Mouse (Mus musculus): ENCODE data around the gene Mars2.

Gene Mars2

DNA sequence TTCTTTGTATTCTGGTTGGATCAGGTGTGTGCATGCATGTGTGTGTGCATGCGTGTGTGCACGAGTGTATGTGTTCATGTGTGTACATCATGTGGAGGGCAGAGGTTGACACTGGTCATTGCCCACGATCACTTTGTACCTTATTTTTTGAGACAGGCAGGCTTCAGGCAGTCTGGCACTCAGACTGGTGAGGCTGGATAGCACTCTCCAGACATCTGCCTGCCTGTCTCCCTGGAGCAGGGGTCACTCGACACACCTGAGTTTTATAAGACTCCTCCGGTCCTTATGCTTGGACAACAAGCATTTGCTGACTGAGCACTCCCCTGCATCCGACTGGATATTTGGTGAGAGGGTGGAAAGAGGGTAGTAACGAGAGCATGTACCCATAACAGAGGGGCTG is 14.0 kb upstream of the Mars2 start:
- DNase-seq: no peak

DNA sequence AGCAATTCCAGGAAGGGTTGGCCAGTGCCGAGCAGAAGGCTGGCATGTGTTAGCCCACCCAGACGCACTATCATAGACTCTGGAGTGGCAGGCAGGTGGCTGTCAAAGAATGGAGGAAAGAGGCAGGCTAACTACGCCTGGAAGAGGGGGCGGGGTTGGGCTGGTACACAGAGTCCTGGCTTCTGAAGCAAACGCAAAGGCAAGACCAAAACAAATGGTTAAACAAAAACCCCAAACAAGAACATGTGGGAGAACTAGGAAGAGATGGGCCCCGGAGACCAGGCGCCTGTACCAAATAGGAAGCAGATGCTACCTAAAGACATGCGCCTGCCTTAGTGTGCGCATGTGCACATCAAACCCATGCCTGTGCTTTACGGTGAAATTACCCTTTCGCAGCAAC is 12.9 kb upstream of the Mars2 start:
- peak; percentile 25 to 30 for DNase-seq

DNA sequence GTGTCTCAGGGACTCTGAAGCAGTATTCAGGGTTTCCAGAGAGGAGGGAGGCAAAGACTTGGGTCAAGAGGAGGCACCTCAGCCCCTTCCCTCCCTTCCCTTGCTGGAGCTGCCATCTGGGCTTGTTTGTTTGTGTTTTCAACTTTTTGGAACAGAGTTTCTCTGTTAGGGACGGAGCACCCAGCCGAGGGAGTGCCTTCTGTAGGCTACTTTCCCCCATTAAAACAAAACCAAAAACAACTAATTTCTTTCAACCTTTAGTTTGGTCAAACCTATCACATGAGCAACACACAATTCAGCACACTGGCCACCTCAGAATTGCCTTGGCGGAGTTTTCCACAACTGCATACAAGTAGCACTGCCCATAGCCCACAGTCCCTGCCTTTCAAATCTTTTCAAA is 11.6 kb upstream of the Mars2 start:
- DNase-seq: no peak

GRCm38 (mm10) chr1:55226011-55226857 is 10.7 kb upstream of the Mars2 start, which contains the start of gene Rftn2:
TSS of gene Rftn2 (minus strand) at chr1:55226782.
- peak in 1 of 2 experiments; percentile 18 for DNase-seq

GRCm38 (mm10) chr1:55227376-55227775 is 9.6 kb upstream of the Mars2 start:
- no peak for DNase-seq

DNA sequence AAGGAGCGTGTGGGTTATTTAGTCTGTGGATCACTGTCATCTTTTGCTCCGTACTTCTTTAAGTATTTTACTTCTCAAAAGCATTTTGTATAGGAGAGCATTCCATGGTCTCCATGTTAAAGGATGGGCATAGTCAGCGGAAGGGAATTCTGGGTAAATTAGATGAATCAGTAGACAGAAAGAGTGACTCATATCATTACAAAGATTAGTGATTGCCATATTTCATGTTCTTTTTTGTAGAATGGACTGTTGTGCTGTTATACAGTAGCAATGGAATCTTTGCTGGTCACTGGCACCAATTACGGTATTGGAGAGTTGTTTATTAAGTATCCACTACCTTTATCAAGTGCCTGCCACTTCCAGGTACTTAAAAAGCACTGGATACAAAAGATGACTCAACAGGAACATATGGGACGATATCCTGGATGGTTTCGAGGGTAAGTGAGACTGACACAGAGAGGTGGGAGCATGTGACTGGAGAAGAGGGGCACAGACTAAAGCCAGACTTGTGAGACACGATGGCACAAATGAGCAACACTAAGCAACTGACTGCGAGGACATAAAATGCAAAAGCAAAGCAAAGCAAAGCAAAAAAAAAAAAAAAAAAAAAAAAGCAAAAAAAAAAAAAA is 8.6 kb upstream of the Mars2 start:
- DNase-seq: no peak

GRCm38 (mm10) chr1:55234910-55235520 is 2.0 kb upstream of the Mars2 start:
- no peak for DNase-seq

GRCm38 (mm10) chr1:55236487-55236886 is 490 bp upstream of the Mars2 start:
- DNase-seq: no peak

DNA sequence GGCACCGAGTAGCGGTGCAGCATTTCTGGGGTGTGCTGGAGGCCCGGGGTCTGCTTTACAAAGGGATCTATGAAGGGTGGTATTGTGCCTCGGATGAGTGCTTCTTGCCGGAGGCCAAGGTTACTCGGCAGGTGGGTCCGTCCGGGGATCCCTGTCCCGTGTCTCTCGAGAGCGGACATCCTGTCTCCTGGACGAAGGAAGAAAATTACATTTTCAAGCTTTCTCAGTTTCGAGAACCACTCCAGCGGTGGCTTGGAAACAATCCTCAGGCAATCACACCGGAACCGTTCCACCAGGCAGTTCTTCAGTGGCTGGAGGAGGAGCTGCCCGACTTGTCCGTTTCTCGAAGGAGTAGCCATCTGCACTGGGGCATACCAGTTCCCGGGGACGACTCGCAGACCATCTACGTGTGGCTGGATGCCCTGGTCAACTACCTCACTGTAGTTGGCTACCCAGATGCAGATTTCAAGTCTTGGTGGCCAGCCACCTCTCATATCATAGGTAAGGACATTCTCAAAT is 725 bp downstream of the Mars2 start:
- peak; percentile 18 to 40 for DNase-seq

GRCm38 (mm10) chr1:55238496-55238895 is 1.5 kb downstream of the Mars2 start:
- DNase-seq: no peak

- peak; percentile 23 to 31 for DNase-seq
Measured at GRCm38 (mm10) chr1:55239237-55239636, 2.3 kb downstream of the Mars2 start.

- DNase-seq: no peak
Measured at GRCm38 (mm10) chr1:55246374-55246773, 9.4 kb downstream of the Mars2 start.

DNA sequence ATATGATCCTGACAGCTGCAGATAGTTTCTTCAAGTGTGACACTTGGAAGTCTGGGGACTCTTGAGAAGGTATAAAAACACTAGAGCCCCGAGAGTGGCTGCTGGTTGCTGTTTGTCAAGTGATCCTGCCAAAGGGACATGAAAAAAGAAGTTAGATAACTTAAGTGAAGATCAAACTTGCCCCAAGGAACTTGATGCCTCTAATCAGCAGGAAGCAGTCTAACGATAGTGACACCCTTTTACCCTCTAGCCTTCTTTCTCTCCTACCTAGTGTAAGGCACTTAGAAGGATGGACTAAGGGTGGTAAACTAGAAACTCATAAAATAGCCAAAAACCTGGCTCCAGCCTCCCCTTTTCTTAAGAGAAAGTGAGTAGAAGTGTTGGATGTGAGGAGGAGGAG is 27.4 kb downstream of the Mars2 start:
- no peak for DNase-seq

DNA sequence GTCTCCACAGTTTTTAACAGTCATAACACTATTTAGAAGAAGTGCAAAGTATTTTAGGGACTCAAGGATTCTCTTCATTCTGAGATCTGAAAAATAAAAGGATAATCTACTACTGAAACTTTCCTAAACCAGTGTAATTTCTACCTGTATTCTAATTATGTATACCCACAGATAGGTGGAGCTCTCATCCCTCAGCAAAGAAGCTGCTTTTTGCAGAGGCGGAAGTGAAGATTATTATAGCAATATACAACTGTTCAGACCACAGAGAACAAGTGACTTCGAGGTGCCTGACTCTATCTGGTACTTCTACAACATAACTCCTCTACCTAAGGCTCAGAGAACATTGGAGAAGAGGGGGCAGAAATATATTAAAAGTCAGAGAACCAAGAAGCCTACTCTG is 28.5 kb downstream of the Mars2 start:
- DNase-seq: no peak

DNA sequence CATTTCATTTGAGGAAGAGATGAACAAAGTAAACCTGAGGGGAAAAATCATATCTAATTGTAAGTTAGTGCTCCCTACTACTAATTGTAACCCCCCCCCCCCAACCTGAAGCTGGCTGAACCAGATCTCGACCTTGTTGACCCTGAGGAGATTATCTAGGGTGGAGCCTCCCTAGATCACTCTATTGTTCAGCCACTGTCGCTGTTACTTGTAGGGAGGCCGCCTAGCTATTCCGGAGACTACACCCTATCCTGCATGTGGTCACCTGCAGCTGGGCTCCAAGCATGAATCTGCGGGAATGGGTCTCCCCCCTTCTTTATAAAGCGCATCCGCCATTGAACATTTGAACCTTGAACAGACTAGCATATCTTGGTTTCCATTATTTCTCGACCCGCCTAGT is 42.1 kb downstream of the Mars2 start:
- no peak for DNase-seq
